Mouse (Mus musculus) MEL (cell line): ENCODE measurements around the gene Grin2b.

Experiments used
- EP300 ChIP-seq, 2 experiments: IDR thresholded peaks; 2 replicates each; pipeline ENCODE4 v1.6.1; 2011; ENCODE audit warnings: improper control_type of control experiment in 2 of 2, low read length in 2 of 2, low read depth in 1 of 2, mild to moderate bottlenecking in 1 of 2
- GABPA ChIP-seq: IDR thresholded peaks from 2 replicates; pipeline ENCODE4 v1.6.1; 2012; ENCODE audit warnings: low read depth, mild to moderate bottlenecking, inconsistent platforms, low read length, improper control_type of control experiment, moderate library complexity
- JUND ChIP-seq: IDR thresholded peaks from 2 replicates; pipeline ENCODE4 v1.6.1; 2011; ENCODE audit warnings: low read depth, mild to moderate bottlenecking, improper control_type of control experiment, low read length
- MAX ChIP-seq: IDR thresholded peaks from 2 replicates; pipeline ENCODE4 v1.6.1; 2011; ENCODE audit warnings: low read length, improper control_type of control experiment
- MEF2A ChIP-seq: IDR thresholded peaks from 2 replicates; pipeline ENCODE4 v1.6.1; 2014; ENCODE audit warnings: low read depth, mild to moderate bottlenecking, inconsistent platforms, low read length, improper control_type of control experiment; ENCODE audit not compliant: poor library complexity, insufficient replicate concordance, severe bottlenecking; ENCODE audit errors: extremely low read depth
- POLR2A ChIP-seq, 2 experiments: IDR thresholded peaks; 2 replicates each; pipeline ENCODE4 v1.6.1; 2011 to 2012; ENCODE audit warnings: low read length in 2 of 2, mild to moderate bottlenecking in 2 of 2, control low read depth in 1 of 2, improper control_type of control experiment in 1 of 2, low read depth in 1 of 2, moderate library complexity in 1 of 2; ENCODE audit not compliant: control insufficient read depth in 1 of 2, insufficient read depth in 1 of 2, poor library complexity in 1 of 2
- TBP ChIP-seq: IDR thresholded peaks from 2 replicates; pipeline ENCODE4 v1.8.0; 2011; ENCODE audit warnings: low read depth, low read length, improper control_type of control experiment
- TCF12 ChIP-seq: IDR thresholded peaks from 2 replicates; pipeline ENCODE4 v1.6.1; 2014; ENCODE audit warnings: low read depth, mild to moderate bottlenecking, inconsistent platforms, low read length, improper control_type of control experiment, moderate library complexity
- USF1 ChIP-seq: IDR thresholded peaks from 2 replicates; pipeline ENCODE4 v1.6.1; 2014; ENCODE audit warnings: low read depth, mild to moderate bottlenecking, inconsistent platforms, low read length, improper control_type of control experiment, moderate library complexity
- ZKSCAN1 ChIP-seq: IDR thresholded peaks from 2 replicates; pipeline ENCODE4 v1.6.1; 2012; ENCODE audit warnings: low read depth, mild to moderate bottlenecking, inconsistent platforms, low read length, improper control_type of control experiment, moderate library complexity
- ZMIZ1 ChIP-seq: IDR thresholded peaks from 2 replicates; pipeline ENCODE4 v1.6.1; 2012; ENCODE audit warnings: low read depth, mild to moderate bottlenecking, inconsistent platforms, low read length, improper control_type of control experiment, moderate library complexity

DNA sequence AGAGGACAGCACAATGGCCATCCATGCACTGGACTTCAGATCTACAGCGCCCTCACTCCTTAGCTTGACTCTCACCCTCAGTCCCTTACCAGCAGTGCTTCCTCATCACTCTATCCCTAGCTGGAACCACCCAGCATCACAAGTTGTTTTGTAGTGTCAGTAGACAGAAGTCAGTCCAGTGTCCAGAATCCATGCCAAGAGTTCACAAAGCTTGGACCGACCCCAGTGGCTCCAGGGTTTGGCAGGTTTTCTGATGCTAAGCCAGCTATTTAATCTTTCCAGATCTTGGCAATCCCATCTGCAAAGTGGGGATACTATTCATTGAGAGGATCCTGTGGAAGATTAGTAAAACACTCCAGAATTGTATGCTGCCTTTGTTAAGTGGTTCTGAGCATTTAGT is 355.9 kb downstream of the Grin2b start:
- TF ChIP-seq TBP (no peak), GABPA (no peak), ZMIZ1 (no peak), JUND (no peak), TCF12 (no peak), MAX (no peak), ZKSCAN1 (no peak), POLR2A (IDR thresholded peaks at IDR 0.05; ENCODE audit: control insufficient read depth in 1 of 2, insufficient read depth in 1 of 2, low read depth in 1 of 2, low read length in 2 of 2, poor library complexity in 1 of 2) (no peak), USF1 (no peak), EP300 (IDR thresholded peaks at IDR 0.05; ENCODE audit: low read depth in 1 of 2, low read length in 2 of 2) (no peak), MEF2A (no peak)
